Mouse (Mus musculus): ENCODE results near the gene Phlpp2. TPM values are rescaled to one million over a fixed set of nuclear protein-coding genes. Genes with fewer than 3 reads are reported as not detected.

The Phlpp2 gene
- total and polyA plus RNA-seq, 2 experiments, result 0.92 to 1.2 TPM

DNA sequence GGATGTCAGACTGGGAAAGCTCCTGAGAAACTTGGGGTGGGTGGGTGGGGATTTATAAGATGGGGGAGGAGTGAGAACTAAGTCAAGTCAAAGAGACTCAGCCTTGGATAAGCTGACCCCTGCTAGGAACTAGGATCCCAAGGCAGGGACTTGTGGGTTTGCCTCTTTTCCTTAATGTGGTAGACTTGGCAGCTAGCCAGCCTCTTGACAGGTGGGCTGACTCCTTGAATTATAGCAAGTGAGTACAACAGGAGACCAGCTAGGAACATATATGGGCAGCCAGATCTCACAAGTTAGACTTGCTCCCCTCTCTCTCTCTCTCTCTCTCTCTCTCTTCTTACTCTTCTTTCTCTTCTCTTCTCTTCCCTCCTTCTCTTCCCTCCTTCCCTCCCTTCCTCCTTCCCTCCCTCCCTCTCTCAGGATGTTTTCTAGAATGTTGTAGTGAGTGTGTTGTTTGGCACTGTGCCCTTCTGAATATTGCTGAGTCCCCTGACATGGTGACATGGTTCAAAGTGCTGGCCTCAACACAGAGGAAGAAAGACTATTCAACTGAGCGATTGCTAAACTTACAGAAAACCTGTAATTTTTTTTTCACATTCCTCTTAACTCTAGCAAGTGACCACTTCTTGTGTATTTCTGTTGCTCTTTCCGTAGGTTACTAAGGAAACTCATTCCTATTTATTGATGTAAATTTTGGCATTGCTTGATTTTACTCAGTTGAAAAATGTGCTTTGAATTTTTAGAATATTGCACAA is 73.4 kb downstream of the Phlpp2 start:
- Histone ChIP-seq H3K79me2 (ENCODE audit: control insufficient read depth, insufficient read depth, low read length) (no peaks in the 10 kb centered on the region), H3K9ac (ENCODE audit: low read depth, low read length) (no peak overlapping the region), H3K4me3 (ENCODE audit: insufficient read depth, low read depth, low read length) (no peak overlapping the region), H3K27ac (replicated peaks; ENCODE audit: insufficient read depth, low read depth, low read length) (no peak overlapping the region), H3K27me3 (ENCODE audit: control insufficient read depth, insufficient read depth, low read length) (no peaks in the 10 kb centered on the region), H3K4me1 (ENCODE audit: control insufficient read depth, insufficient read depth, low read length) (no peaks in the 10 kb centered on the region), H3K36me3 (ENCODE audit: control insufficient read depth, insufficient read depth, low read length) (peaks cover 11% of the 10 kb centered on the region)
- DNase-seq (ENCODE audit: extremely low read depth, low read depth, low spot score), result no peak
- TF ChIP-seq CTCF (IDR thresholded peaks at IDR 0.05; ENCODE audit: low read depth, low read length) (no peak), POLR2A (IDR thresholded peaks at IDR 0.05; ENCODE audit: extremely low read depth, insufficient read depth, low read length) (no peak)
- 76% methylated on average over 2 of the region's 2 CpGs for WGBS

- no peak overlapping the region for H3K9ac ChIP-seq (ENCODE audit: low read depth, low read length)
- H3K4me3 ChIP-seq (ENCODE audit: insufficient read depth, low read depth, low read length), result no peak overlapping the region
- peaks cover 7% of the 10 kb centered on the region for H3K27me3 ChIP-seq (ENCODE audit: control insufficient read depth, insufficient read depth, low read length)
- 72% methylated on average over 9 of the region's 9 CpGs for WGBS
- H3K79me2 ChIP-seq (ENCODE audit: control insufficient read depth, insufficient read depth, low read length), result no peaks in the 10 kb centered on the region
- TF ChIP-seq CTCF (IDR thresholded peaks at IDR 0.05; ENCODE audit: low read depth, low read length) (no peak), POLR2A (IDR thresholded peaks at IDR 0.05; ENCODE audit: extremely low read depth, insufficient read depth, low read length) (no peak)
- no peaks in the 10 kb centered on the region for H3K4me1 ChIP-seq (ENCODE audit: control insufficient read depth, insufficient read depth, low read length)
- peak; percentile 45 for DNase-seq (ENCODE audit: extremely low read depth, low read depth, low spot score)
- no peak overlapping the region for H3K27ac ChIP-seq (replicated peaks; ENCODE audit: insufficient read depth, low read depth, low read length)
- peaks cover 3% of the 10 kb centered on the region; the same call in 1 of the 2 replicates for H3K36me3 ChIP-seq (ENCODE audit: control insufficient read depth, insufficient read depth, low read length)
Measured at GRCm38 (mm10) chr8:109945153-109945632, 76.9 kb downstream of the Phlpp2 start.

GRCm38 (mm10) chr8:109945694-109946093 is 77.4 kb downstream of the Phlpp2 start:
- Histone ChIP-seq H3K27me3 (ENCODE audit: control insufficient read depth, insufficient read depth, low read length) (peaks cover 7% of the 10 kb centered on the region), H3K27ac (replicated peaks; ENCODE audit: insufficient read depth, low read depth, low read length) (no peak overlapping the region), H3K9ac (ENCODE audit: low read depth, low read length) (no peak overlapping the region), H3K36me3 (ENCODE audit: control insufficient read depth, insufficient read depth, low read length) (peaks cover 3% of the 10 kb centered on the region; the same call in 1 of the 2 replicates), H3K79me2 (ENCODE audit: control insufficient read depth, insufficient read depth, low read length) (no peaks in the 10 kb centered on the region), H3K4me1 (ENCODE audit: control insufficient read depth, insufficient read depth, low read length) (no peaks in the 10 kb centered on the region), H3K4me3 (ENCODE audit: insufficient read depth, low read depth, low read length) (no peak overlapping the region)
- TF ChIP-seq CTCF (IDR thresholded peaks at IDR 0.05; ENCODE audit: low read depth, low read length) (no peak), POLR2A (IDR thresholded peaks at IDR 0.05; ENCODE audit: extremely low read depth, insufficient read depth, low read length) (no peak)
- no peak for DNase-seq (ENCODE audit: extremely low read depth, low read depth, low spot score)
- 84% methylated on average over 7 of the region's 7 CpGs for WGBS

GRCm38 (mm10) chr8:109946272-109946671 is 77.9 kb downstream of the Phlpp2 start:
- H3K9ac ChIP-seq (ENCODE audit: low read depth, low read length), result no peak overlapping the region
- no peak for DNase-seq (ENCODE audit: extremely low read depth, low read depth, low spot score)
- no peaks in the 10 kb centered on the region for H3K79me2 ChIP-seq (ENCODE audit: control insufficient read depth, insufficient read depth, low read length)
- 77% methylated on average over 7 of the region's 7 CpGs for WGBS
- H3K4me3 ChIP-seq (ENCODE audit: insufficient read depth, low read depth, low read length), result no peak overlapping the region
- no peaks in the 10 kb centered on the region for H3K36me3 ChIP-seq (ENCODE audit: control insufficient read depth, insufficient read depth, low read length)
- no peak overlapping the region for H3K27ac ChIP-seq (replicated peaks; ENCODE audit: insufficient read depth, low read depth, low read length)
- TF ChIP-seq CTCF (IDR thresholded peaks at IDR 0.05; ENCODE audit: low read depth, low read length) (no peak), POLR2A (IDR thresholded peaks at IDR 0.05; ENCODE audit: extremely low read depth, insufficient read depth, low read length) (no peak)
- H3K4me1 ChIP-seq (ENCODE audit: control insufficient read depth, insufficient read depth, low read length), result no peaks in the 10 kb centered on the region
- H3K27me3 ChIP-seq (ENCODE audit: control insufficient read depth, insufficient read depth, low read length), result peaks cover 7% of the 10 kb centered on the region

DNA sequence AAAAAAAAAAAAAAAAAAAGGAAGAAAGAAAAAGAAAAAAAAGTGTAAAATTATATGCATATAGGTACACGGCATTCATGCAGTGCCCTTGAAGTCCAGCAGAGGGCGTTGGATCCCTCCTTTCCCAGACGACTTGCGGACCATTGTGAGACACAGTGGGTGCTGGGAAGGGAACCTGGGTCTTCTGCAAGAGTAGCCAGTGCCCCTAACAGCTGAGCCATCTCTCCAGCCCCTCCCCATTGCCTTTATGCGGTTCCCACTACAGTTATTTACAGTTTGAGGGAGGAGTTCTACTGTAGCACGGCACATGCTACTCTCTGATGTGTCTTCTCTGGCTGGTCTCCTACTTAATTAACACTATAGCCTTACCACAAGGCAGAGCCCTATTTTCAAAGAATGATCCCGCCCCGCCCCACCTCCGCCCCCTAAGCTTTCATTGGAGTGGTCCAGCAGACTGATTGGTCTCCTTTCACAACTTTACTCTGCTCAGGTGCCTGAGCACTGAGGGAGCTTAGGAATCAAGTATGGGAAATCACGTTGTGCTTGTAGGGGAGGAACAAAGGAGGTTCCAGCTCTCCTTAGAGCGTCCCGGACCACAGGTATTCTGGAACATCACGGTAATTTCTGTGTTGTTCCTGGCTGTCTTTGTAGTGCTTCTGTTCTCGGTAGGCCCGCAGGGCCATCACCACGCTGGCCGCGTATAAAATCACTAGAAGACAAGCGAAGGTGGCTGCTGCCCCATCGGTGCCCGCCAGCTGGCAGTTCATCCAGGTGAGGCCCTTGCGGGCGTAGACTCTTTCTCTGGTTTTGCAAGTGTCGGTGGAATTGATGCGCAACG is 79.3 kb downstream of the Phlpp2 start:
- no peak for DNase-seq (ENCODE audit: extremely low read depth, low read depth, low spot score)
- 7% methylated on average over 26 of the region's 26 CpGs for WGBS
- Histone ChIP-seq H3K27me3 (ENCODE audit: control insufficient read depth, insufficient read depth, low read length) (peaks cover 7% of the 10 kb centered on the region), H3K36me3 (ENCODE audit: control insufficient read depth, insufficient read depth, low read length) (no peaks in the 10 kb centered on the region), H3K27ac (replicated peaks; ENCODE audit: insufficient read depth, low read depth, low read length) (no peak overlapping the region), H3K79me2 (ENCODE audit: control insufficient read depth, insufficient read depth, low read length) (no peaks in the 10 kb centered on the region), H3K4me1 (ENCODE audit: control insufficient read depth, insufficient read depth, low read length) (no peaks in the 10 kb centered on the region), H3K4me3 (ENCODE audit: insufficient read depth, low read depth, low read length) (no peak overlapping the region), H3K9ac (ENCODE audit: low read depth, low read length) (no peak overlapping the region)
- TF ChIP-seq CTCF (IDR thresholded peaks at IDR 0.05; ENCODE audit: low read depth, low read length) (peak; percentile 74), POLR2A (IDR thresholded peaks at IDR 0.05; ENCODE audit: extremely low read depth, insufficient read depth, low read length) (no peak)
